12 mouse cellular contexts compared by ENCODE assay signal in the genomic region with DNA sequence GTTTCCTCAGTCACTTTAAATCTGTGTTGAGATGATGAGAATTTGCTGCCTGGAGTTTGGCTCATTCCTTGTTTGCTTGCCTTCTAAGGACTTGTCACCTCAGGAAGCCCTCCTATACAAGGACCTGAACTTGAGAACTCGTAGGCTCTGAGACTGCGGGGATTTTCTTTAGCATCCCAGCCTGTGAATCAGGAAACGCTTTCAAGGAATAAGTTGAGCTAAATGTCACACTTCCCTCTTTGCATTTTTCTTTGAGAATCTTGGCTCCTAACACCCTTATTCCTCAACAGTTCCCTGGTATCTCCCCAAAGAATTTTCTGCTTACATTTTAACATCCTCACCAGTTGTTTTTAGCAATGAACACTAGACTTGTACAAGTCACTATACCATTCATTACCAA.
"Had no signal": no experiment of that assay in that cellular context is flagged by ENCODE, and none has a peak within 500 bp of the region (broad histone marks: within the 10 kb centered on the region; RNA-seq: fewer than 3 reads in every experiment).

No protein-coding gene starts in this region.

- DNase-seq: gastrocnemius, adult 2 months; gastrocnemius, postnatal 10 days; gastrocnemius, postnatal 25 days; heart, adult 2 months; heart, postnatal 4 days; kidney, adult 2 months; kidney, adult 9 months; kidney, postnatal 14 days; kidney, postnatal 36 days; layer of hippocampus, adult 9-11 months; layer of hippocampus, postnatal 36 days; left cerebral cortex, postnatal 4 days had no signal
